Mouse (Mus musculus): ENCODE data around the gene Tnpo1. TPM values are rescaled to one million over a fixed set of nuclear protein-coding genes. Genes with fewer than 3 reads are reported as not detected.

Tnpo1 gene
- polyA plus RNA-seq, 1 experiment, result 36.0 TPM

DNA sequence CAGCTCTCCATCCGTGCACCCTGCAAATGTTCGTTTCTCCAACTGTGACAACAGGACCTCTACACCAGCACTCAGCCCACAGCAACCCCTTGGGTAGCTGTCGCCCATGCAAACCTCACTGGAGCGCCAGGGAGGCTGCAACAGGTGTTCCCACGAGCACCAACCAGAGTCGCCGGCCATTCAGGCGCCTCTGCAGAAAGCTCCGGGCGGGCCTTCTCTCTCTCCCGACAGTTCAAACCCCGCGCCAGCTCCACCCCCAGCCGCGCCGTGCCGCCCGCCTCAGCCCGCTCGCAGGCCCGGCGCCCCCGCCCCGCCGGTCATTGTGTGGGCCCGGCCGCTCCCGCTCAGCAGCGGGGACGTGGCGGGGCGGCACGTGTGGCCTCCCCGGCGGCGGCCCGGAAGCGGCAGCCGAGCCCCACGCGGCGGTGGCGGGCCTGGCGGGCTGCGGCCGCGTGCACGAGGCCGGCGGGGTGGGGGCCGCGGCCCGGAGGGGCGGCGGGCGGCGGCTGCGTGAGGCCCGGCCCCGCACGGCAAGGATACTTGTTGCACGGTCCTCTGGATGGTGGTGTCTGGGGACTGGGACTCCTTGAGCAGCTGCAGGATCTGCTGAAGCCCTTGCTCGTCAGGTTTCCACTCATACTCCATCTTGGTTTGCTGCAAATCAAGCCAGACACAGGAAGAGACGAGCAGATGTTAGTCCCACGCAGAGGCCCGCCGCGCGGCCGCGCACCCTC, 35.9 kb downstream of the Tnpo1 start:
- TF ChIP-seq POLR2AphosphoS2 (IDR thresholded peaks at IDR 0.05; ENCODE audit: insufficient read length, low read depth) (peak; percentile 22), TCF12 (IDR thresholded peaks at IDR 0.05; ENCODE audit: insufficient read depth, poor library complexity, severe bottlenecking) (no peak), E2F4 (IDR thresholded peaks at IDR 0.05; ENCODE audit: insufficient read depth) (peak; percentile 65), MYOD1 (IDR thresholded peaks at IDR 0.05; ENCODE audit: control insufficient read depth in 1 of 3, insufficient read length in 2 of 3, low read depth in 2 of 3) (peak in 2 of 3 experiments; percentile 70 to 76), CEBPB (IDR thresholded peaks at IDR 0.05; ENCODE audit: insufficient read depth, poor library complexity, severe bottlenecking) (no peak), SRF (IDR thresholded peaks at IDR 0.05; ENCODE audit: control insufficient read depth, insufficient read length, low read depth) (no peak), MYOG (IDR thresholded peaks at IDR 0.05; ENCODE audit: control insufficient read depth in 1 of 3, insufficient read depth in 1 of 3, insufficient read length in 2 of 3, low read depth in 2 of 3) (peak; percentile 2 to 78 (median 68)), TCF3 (IDR thresholded peaks at IDR 0.05; ENCODE audit: insufficient read length, low read depth) (no peak), REST (IDR thresholded peaks at IDR 0.05; ENCODE audit: insufficient read depth, insufficient read length) (no peak), USF1 (IDR thresholded peaks at IDR 0.05; ENCODE audit: low read depth) (no peak), POLR2A (IDR thresholded peaks at IDR 0.05; ENCODE audit: insufficient read length, low read depth) (no peak), MAX (IDR thresholded peaks at IDR 0.05; ENCODE audit: low read depth) (no peak)
- peak overlapping the region; percentile 83 for H3ac ChIP-seq (ENCODE audit: control insufficient read depth, insufficient read length)
- H3K4me3 ChIP-seq, result peak overlapping the region; percentile 36
- peak overlapping the region; percentile 97 for H3K4me2 ChIP-seq (ENCODE audit: low read depth)
- peaks cover 28% of the 10 kb centered on the region for H3K36me3 ChIP-seq (ENCODE audit: control insufficient read depth, insufficient read depth)
- H3K79me2 ChIP-seq (ENCODE audit: control insufficient read depth, insufficient read depth), result peaks cover 94% of the 10 kb centered on the region
- no peaks in the 10 kb centered on the region for H3K27me3 ChIP-seq (ENCODE audit: control insufficient read depth, insufficient read depth, insufficient read length)

DNA sequence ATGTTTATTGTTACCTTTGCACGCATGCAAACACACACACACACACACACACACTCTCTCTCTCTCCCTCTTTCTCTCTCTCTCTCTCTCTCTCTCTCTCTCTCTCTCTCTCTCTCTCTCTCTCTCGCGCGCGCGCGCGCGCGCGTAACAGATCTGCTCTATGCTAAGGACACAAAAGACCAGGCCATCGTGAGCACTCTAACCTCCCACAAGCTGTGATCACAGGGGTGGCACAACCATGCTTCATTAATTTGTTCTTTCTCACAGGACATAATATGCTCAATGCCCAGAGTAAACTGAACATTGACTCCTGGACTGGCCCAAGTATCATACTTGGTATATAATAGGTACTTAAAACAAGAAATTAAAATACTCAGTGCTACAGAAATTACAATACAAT, 37.0 kb downstream of the Tnpo1 start:
- Histone ChIP-seq H3K4me3 (peak overlapping the region; percentile 36), H3K36me3 (ENCODE audit: control insufficient read depth, insufficient read depth) (peaks cover 30% of the 10 kb centered on the region), H3K4me2 (ENCODE audit: low read depth) (peak overlapping the region; percentile 90), H3ac (ENCODE audit: control insufficient read depth, insufficient read length) (no peak overlapping the region), H3K27me3 (ENCODE audit: control insufficient read depth, insufficient read depth, insufficient read length) (no peaks in the 10 kb centered on the region), H3K79me2 (ENCODE audit: control insufficient read depth, insufficient read depth) (peaks cover 94% of the 10 kb centered on the region)
- TF ChIP-seq MAX (IDR thresholded peaks at IDR 0.05; ENCODE audit: low read depth), result no peak
- TF ChIP-seq TCF3 (IDR thresholded peaks at IDR 0.05; ENCODE audit: insufficient read length, low read depth), result no peak
- TF ChIP-seq TCF12 (IDR thresholded peaks at IDR 0.05; ENCODE audit: insufficient read depth, poor library complexity, severe bottlenecking), result no peak
- TF ChIP-seq MYOG (IDR thresholded peaks at IDR 0.05; ENCODE audit: control insufficient read depth in 1 of 3, insufficient read depth in 1 of 3, insufficient read length in 2 of 3, low read depth in 2 of 3), result no peak
- no peak for TF ChIP-seq POLR2AphosphoS2 (IDR thresholded peaks at IDR 0.05; ENCODE audit: insufficient read length, low read depth)
- TF ChIP-seq MYOD1 (IDR thresholded peaks at IDR 0.05; ENCODE audit: control insufficient read depth in 1 of 3, insufficient read length in 2 of 3, low read depth in 2 of 3), result no peak
- no peak for TF ChIP-seq SRF (IDR thresholded peaks at IDR 0.05; ENCODE audit: control insufficient read depth, insufficient read length, low read depth)
- no peak for TF ChIP-seq E2F4 (IDR thresholded peaks at IDR 0.05; ENCODE audit: insufficient read depth)

DNA sequence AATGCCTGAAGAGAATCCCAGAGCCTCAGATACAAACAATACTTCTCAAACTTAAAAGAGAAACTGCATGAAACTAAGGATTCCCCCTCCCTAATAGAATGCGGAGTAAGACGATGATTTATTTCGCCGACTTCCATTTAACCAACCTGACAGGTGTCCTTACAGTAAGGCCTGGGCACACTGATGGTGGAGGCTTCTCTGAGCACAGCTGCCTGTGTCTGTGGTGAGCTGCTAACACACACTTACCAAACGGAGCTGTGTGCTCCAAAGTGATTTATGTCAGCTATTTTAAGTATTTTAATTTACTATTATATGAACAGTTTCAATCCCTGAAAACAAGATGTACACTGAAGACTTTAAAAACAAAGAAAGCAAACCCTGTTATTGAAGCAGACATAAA, 42.4 kb downstream of the Tnpo1 start:
- Histone ChIP-seq H3K79me2 (ENCODE audit: control insufficient read depth, insufficient read depth) (peaks cover 91% of the 10 kb centered on the region), H3ac (ENCODE audit: control insufficient read depth, insufficient read length) (no peak overlapping the region), H3K27me3 (ENCODE audit: control insufficient read depth, insufficient read depth, insufficient read length) (no peaks in the 10 kb centered on the region), H3K4me2 (ENCODE audit: low read depth) (no peak overlapping the region), H3K4me3 (no peak overlapping the region), H3K36me3 (ENCODE audit: control insufficient read depth, insufficient read depth) (peaks cover 68% of the 10 kb centered on the region)
- TF ChIP-seq MYOD1 (IDR thresholded peaks at IDR 0.05; ENCODE audit: control insufficient read depth in 1 of 3, insufficient read length in 2 of 3, low read depth in 2 of 3) (peak in 2 of 3 experiments; percentile 40 to 63), SRF (IDR thresholded peaks at IDR 0.05; ENCODE audit: control insufficient read depth, insufficient read length, low read depth) (no peak), CEBPB (IDR thresholded peaks at IDR 0.05; ENCODE audit: insufficient read depth, poor library complexity, severe bottlenecking) (no peak), MYOG (IDR thresholded peaks at IDR 0.05; ENCODE audit: control insufficient read depth in 1 of 3, insufficient read depth in 1 of 3, insufficient read length in 2 of 3, low read depth in 2 of 3) (peak in 1 of 3 experiments; percentile 69)

DNA sequence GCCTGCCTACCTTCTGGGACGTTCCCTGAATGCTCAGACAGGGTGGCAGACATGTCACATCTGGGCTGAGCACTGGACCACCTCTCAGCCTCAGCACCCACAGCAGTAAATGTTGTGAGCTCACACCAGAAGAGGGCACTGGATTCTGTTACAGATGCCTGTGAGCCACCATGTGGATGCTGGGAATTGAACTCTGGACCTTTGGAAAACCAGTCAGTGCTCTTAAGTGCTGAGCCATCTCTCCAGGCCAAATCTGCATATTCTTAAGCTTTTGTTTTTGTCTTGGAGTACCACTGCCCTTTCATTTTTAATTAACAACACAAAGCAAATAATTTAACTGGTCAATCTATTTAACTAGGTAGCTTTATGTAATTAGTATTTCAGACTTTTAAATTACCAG, 44.2 kb downstream of the Tnpo1 start:
- H3ac ChIP-seq (ENCODE audit: control insufficient read depth, insufficient read length), result no peak overlapping the region
- TF ChIP-seq REST (IDR thresholded peaks at IDR 0.05; ENCODE audit: insufficient read depth, insufficient read length), result no peak
- TF ChIP-seq TCF12 (IDR thresholded peaks at IDR 0.05; ENCODE audit: insufficient read depth, poor library complexity, severe bottlenecking), result no peak
- no peak for TF ChIP-seq MAX (IDR thresholded peaks at IDR 0.05; ENCODE audit: low read depth)
- TF ChIP-seq POLR2AphosphoS2 (IDR thresholded peaks at IDR 0.05; ENCODE audit: insufficient read length, low read depth), result no peak
- TF ChIP-seq TCF3 (IDR thresholded peaks at IDR 0.05; ENCODE audit: insufficient read length, low read depth), result no peak
- TF ChIP-seq USF1 (IDR thresholded peaks at IDR 0.05; ENCODE audit: low read depth), result no peak
- TF ChIP-seq MYOD1 (IDR thresholded peaks at IDR 0.05; ENCODE audit: control insufficient read depth in 1 of 3, insufficient read length in 2 of 3, low read depth in 2 of 3), result no peak
- H3K36me3 ChIP-seq (ENCODE audit: control insufficient read depth, insufficient read depth), result peaks cover 67% of the 10 kb centered on the region
- no peak overlapping the region for H3K4me3 ChIP-seq
- H3K79me2 ChIP-seq (ENCODE audit: control insufficient read depth, insufficient read depth), result peaks cover 77% of the 10 kb centered on the region
- H3K4me2 ChIP-seq (ENCODE audit: low read depth), result no peak overlapping the region
- no peaks in the 10 kb centered on the region for H3K27me3 ChIP-seq (ENCODE audit: control insufficient read depth, insufficient read depth, insufficient read length)

DNA sequence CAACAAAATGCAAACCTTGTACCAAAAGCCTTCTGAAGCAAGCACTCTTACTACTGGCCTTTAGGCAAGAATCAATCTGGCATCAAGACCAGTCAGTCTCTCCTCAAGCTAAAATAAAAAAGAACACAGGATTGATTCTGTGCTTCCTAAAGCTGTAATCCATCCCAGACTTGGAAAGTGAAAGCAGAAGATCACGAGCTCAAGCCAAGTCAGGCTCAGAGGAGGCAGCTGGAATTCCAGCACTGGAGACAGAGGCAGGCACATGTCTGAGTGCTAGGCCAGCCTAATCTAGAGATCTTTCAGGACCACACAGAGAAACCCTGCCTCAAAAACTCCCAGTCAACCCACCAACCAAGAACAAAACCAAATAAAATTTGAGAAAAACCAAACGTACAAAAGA, 45.8 kb downstream of the Tnpo1 start:
- Histone ChIP-seq H3K27me3 (ENCODE audit: control insufficient read depth, insufficient read depth, insufficient read length) (no peaks in the 10 kb centered on the region), H3K4me2 (ENCODE audit: low read depth) (no peak overlapping the region)

More for the DNA sequence above, 45.8 kb downstream of the Tnpo1 start:
- TF ChIP-seq TCF3 (IDR thresholded peaks at IDR 0.05; ENCODE audit: insufficient read length, low read depth), result no peak
- TF ChIP-seq SRF (IDR thresholded peaks at IDR 0.05; ENCODE audit: control insufficient read depth, insufficient read length, low read depth), result no peak
- no peak for TF ChIP-seq TCF12 (IDR thresholded peaks at IDR 0.05; ENCODE audit: insufficient read depth, poor library complexity, severe bottlenecking)
- no peak for TF ChIP-seq CEBPB (IDR thresholded peaks at IDR 0.05; ENCODE audit: insufficient read depth, poor library complexity, severe bottlenecking)
- no peak for TF ChIP-seq POLR2AphosphoS2 (IDR thresholded peaks at IDR 0.05; ENCODE audit: insufficient read length, low read depth)
- TF ChIP-seq E2F4 (IDR thresholded peaks at IDR 0.05; ENCODE audit: insufficient read depth), result no peak
- no peak for TF ChIP-seq POLR2A (IDR thresholded peaks at IDR 0.05; ENCODE audit: insufficient read length, low read depth)
- no peak for TF ChIP-seq USF1 (IDR thresholded peaks at IDR 0.05; ENCODE audit: low read depth)
- no peak for TF ChIP-seq MYOD1 (IDR thresholded peaks at IDR 0.05; ENCODE audit: control insufficient read depth in 1 of 3, insufficient read length in 2 of 3, low read depth in 2 of 3)
- TF ChIP-seq REST (IDR thresholded peaks at IDR 0.05; ENCODE audit: insufficient read depth, insufficient read length), result no peak
- H3K79me2 ChIP-seq (ENCODE audit: control insufficient read depth, insufficient read depth), result peaks cover 62% of the 10 kb centered on the region
- peaks cover 62% of the 10 kb centered on the region for H3K36me3 ChIP-seq (ENCODE audit: control insufficient read depth, insufficient read depth)
- H3ac ChIP-seq (ENCODE audit: control insufficient read depth, insufficient read length), result no peak overlapping the region
- no peak overlapping the region for H3K4me3 ChIP-seq

Data from myocyte (in vitro differentiated cells).